Mouse (Mus musculus) liver, postnatal 0 days (tissue): ENCODE results near the gene Dnajc5. TPM values are rescaled to one million over a fixed set of nuclear protein-coding genes. Genes with fewer than 3 reads are reported as not detected.
A peak's percentile ranks its signal among the peaks of the same experiment; 100 is the strongest.

ENCODE experiments used
- ATAC-seq: fragments of 200-750 bp; cut with Nextera tagmentation; 2 replicates; pipeline ENCODE4 v1.8.0; 2017; ENCODE audit warnings: mild to moderate bottlenecking, moderate library complexity
- DNase-seq: peaks from one replicate; pipeline ENCODE4 v3.0.0-alpha.2; 2016
- H3K27ac ChIP-seq: fragments of 300-500 bp; sonication (generic); 2 replicates; pipeline ENCODE4 v1.5.1; 2014; ENCODE audit warnings: antibody characterized with exemption, moderate library complexity, mild to moderate bottlenecking, low read depth
- H3K27me3 ChIP-seq: fragments of 300-500 bp; sonication (generic); 2 replicates; pipeline ENCODE4 v1.6.1; 2014; ENCODE audit warnings: low read length, control low read depth, mixed read lengths; ENCODE audit not compliant: insufficient read depth
- H3K36me3 ChIP-seq: fragments of 300-500 bp; sonication (generic); replicated peaks from 2 replicates; pipeline ENCODE4 v1.6.1; 2014; ENCODE audit warnings: mild to moderate bottlenecking, control low read depth, low read length, moderate library complexity, mixed read lengths; ENCODE audit not compliant: insufficient read depth
- H3K4me1 ChIP-seq: fragments of 300-500 bp; sonication (generic); 2 replicates; pipeline ENCODE4 v1.6.1; 2014; ENCODE audit warnings: antibody characterized with exemption, mild to moderate bottlenecking, control low read depth; ENCODE audit not compliant: insufficient read depth
- H3K4me2 ChIP-seq: fragments of 300-500 bp; sonication (generic); 2 replicates; pipeline ENCODE4 v1.6.1; 2014; ENCODE audit warnings: low read depth, mild to moderate bottlenecking, low read length, moderate library complexity, mixed read lengths
- H3K4me3 ChIP-seq: fragments of 300-500 bp; sonication (generic); 2 replicates; pipeline ENCODE4 v1.5.1; 2014; ENCODE audit warnings: low read depth, low read length
- H3K9ac ChIP-seq: fragments of 300-500 bp; sonication (generic); replicated peaks from 2 replicates; pipeline ENCODE4 v1.6.1; 2014; ENCODE audit warnings: mild to moderate bottlenecking, moderate library complexity
- H3K9me3 ChIP-seq: fragments of 300-500 bp; sonication (generic); 2 replicates; pipeline ENCODE4 v1.6.1; 2016; ENCODE audit warnings: mild to moderate bottlenecking, control low read depth, low read length, mixed read lengths
- CTCF ChIP-seq: sonication (generic); IDR thresholded peaks from 2 replicates; pipeline ENCODE4 v1.5.1; 2016; ENCODE audit warnings: antibody characterized with exemption, low read depth
- EP300 ChIP-seq: IDR thresholded peaks from 2 replicates; pipeline ENCODE4 v1.6.1; 2016; ENCODE audit warnings: antibody characterized with exemption, low read depth, mild to moderate bottlenecking
- WGBS: fragments of 180-500 bp; shearing (Covaris S2); extraction: QIAGEN DNeasy Blood & Tissue Kit; methylation state at CpG from one replicate; pipeline ENCODE4 v1.1.7; 2014; ENCODE audit not compliant: insufficient replicate concordance; 5-methylcytosine and 5-hydroxymethylcytosine counted together
- polyA plus RNA-seq: library from polyadenylated mRNA; unstranded; fragments of >200 nt; fragmentation: Nextera tagmentation; extraction: Ambion mirVana; gene quantifications from 2 replicates; pipeline ENCODE4 v1.2.1, GENCODE M21; 2015

The Dnajc5 gene
- polyA plus RNA-seq, 1 experiment from 2014 or later, result 24.7 TPM

DNA sequence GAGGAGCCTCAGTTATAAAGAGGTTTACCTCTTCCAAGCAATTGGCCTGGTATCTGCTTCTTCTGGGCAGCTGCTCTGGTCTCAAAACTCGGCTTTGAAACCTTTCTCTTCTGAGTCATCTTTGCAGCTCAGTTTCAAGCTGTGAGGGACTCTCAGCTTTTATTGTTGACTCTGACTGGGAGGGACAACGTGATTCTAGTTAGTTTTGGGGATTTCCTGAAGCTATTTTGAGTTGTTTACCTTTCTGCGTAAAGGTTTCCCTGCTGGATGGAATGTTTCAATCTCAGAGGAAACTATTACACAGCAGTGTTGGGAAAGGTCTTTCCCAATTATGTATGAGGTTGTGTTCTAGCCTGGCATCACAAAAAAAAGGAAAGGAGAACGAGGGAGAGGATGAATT lies 21.6 kb upstream of the Dnajc5 start:
- Histone ChIP-seq H3K9ac (no peak overlapping the region), H3K4me1 (peaks cover 14% of the 10 kb centered on the region), H3K27me3 (no peaks in the 10 kb centered on the region), H3K4me2 (peak overlapping the region; percentile 96; the same call in 1 of the 2 replicates), H3K9me3 (no peaks in the 10 kb centered on the region), H3K27ac (no peak overlapping the region), H3K4me3 (no peak overlapping the region), H3K36me3 (peaks cover 44% of the 10 kb centered on the region)
- TF ChIP-seq CTCF (no peak), EP300 (no peak)
- DNase-seq (no peak), ATAC-seq (no peak)
- 59% methylated on average over 4 of the region's 4 CpGs for WGBS

DNA sequence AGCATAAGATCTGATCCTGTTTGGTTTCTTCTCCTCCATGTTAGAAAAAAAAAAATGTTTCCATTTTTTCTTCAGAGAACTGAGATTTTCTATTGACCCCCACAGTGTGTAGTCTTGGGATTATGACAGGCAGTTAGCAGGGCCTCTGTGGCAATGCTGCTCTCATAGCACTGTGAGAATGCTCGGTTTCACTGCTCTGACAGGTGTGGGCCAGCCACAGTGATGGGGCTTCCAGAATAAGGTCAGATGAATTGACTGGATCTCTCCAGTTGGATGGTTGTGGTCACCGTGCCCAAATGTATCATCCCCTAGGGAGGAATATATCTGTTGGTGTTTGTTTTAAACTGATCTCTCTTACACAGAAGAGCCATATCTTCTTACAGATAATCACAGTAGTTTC lies 11.1 kb upstream of the Dnajc5 start:
- TF ChIP-seq EP300, result no peak
- no peak for TF ChIP-seq CTCF
- no peaks in the 10 kb centered on the region for H3K27me3 ChIP-seq
- H3K36me3 ChIP-seq, result peaks cover 76% of the 10 kb centered on the region
- ATAC-seq (no peak), DNase-seq (no peak)
- no peak overlapping the region for H3K4me3 ChIP-seq
- no peaks in the 10 kb centered on the region for H3K4me1 ChIP-seq
- H3K9me3 ChIP-seq, result no peaks in the 10 kb centered on the region
- H3K9ac ChIP-seq, result no peak overlapping the region
- H3K27ac ChIP-seq, result no peak overlapping the region
- WGBS, result 83% methylated on average over 2 of the region's 2 CpGs
- H3K4me2 ChIP-seq, result no peak overlapping the region

DNA sequence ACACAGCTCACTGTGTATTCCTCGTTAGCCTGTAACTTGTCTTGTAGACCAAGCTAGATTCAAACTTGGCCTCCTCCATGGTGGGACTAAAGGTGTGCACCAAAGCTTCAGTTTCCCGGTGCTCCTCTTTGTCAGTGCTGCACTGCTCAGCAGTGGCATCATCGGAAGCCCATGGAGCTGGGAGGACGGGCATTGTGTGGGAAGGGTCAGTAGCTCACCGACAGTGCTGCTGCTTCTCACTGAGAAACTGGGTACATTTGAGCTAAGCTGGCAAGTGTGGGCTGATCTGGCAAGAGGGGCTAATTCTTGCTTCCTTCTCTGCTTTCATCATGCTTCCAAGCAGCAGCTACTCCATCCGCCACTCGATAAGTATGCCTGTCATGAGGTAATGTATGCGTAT lies 9.1 kb upstream of the Dnajc5 start:
- Histone ChIP-seq H3K27ac (no peak overlapping the region), H3K27me3 (no peaks in the 10 kb centered on the region), H3K36me3 (peaks cover 77% of the 10 kb centered on the region), H3K9me3 (no peaks in the 10 kb centered on the region), H3K4me1 (no peaks in the 10 kb centered on the region), H3K4me3 (no peak overlapping the region), H3K4me2 (no peak overlapping the region), H3K9ac (no peak overlapping the region)
- DNase-seq (no peak), ATAC-seq (no peak)
- TF ChIP-seq EP300, result no peak
- TF ChIP-seq CTCF, result no peak
- 90% methylated on average over 8 of the region's 8 CpGs for WGBS

DNA sequence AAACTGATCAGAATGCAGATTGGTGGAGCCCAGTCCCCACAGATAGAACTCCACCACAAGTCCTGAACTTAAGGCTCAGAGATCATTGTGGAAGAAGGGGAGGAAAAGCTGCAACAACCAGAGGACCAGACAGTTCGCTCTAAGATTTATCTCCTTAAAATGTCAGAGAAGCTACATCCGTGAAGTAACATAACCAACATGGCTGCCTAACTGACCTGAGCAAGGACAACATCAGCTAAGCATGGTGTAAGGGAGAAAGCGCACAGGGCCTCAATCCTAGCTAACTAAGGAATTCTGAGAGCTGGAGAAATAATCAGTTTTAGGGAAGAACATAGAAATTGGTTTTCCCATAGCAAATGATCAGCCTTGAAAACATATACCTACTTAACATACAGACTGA lies 1.1 kb upstream of the Dnajc5 start:
- WGBS, result 69% methylated on average over 3 of the region's 3 CpGs
- Histone ChIP-seq H3K27ac (peak overlapping the region; percentile 100), H3K4me1 (peaks cover 19% of the 10 kb centered on the region), H3K4me2 (peak overlapping the region; percentile 86), H3K27me3 (no peaks in the 10 kb centered on the region), H3K4me3 (peak overlapping the region; percentile 98), H3K9ac (peak overlapping the region; percentile 99), H3K9me3 (no peaks in the 10 kb centered on the region), H3K36me3 (peaks cover 28% of the 10 kb centered on the region)
- no peak for ATAC-seq
- DNase-seq, result no peak
- TF ChIP-seq CTCF (no peak), EP300 (no peak)

DNA sequence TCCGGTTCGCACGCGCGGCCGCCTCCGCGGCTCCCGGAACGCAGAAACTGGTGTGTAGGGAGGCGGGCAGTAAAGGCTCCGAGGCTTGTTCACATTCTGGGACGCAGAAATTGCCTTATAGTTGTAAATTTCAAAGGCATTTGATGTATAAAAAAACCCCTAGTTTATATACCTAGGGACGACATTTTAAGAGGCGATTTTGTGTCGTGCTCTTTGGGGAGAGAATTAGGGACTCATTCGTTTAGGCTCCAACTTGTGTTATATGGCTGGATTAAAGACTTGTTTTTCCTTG lies 597 bp downstream of the Dnajc5 start:
- Histone ChIP-seq H3K27me3 (no peaks in the 10 kb centered on the region), H3K36me3 (peaks cover 21% of the 10 kb centered on the region), H3K4me2 (peak overlapping the region; percentile 86), H3K9ac (peak overlapping the region; percentile 99), H3K4me1 (peaks cover 19% of the 10 kb centered on the region), H3K9me3 (no peaks in the 10 kb centered on the region), H3K27ac (peak overlapping the region; percentile 100), H3K4me3 (peak overlapping the region; percentile 98)
- no peak for DNase-seq
- under 1% methylated on average over 17 of the region's 17 CpGs for WGBS
- TF ChIP-seq EP300 (no peak), CTCF (no peak)
- no peak for ATAC-seq

DNA sequence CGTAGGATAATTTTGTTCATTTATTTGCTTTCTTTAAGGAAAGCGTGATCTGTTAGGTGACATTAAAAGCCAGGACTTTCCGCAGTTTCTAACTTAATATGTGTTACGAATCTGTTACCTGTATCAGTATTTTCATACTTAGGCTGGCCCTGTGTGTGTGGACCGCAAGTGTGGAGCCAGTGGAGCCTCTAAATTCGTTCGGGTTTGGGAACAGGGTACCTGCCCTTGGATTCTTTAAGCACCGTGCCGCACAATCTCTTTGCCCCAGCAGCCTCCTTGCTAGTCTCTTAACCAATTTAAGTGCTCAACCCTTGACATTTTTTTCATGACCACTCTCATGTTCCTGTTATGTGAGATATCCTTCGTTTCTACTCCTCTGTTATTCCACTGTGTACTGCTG lies 1.2 kb downstream of the Dnajc5 start:
- peaks cover 15% of the 10 kb centered on the region for H3K36me3 ChIP-seq
- ATAC-seq (no peak), DNase-seq (no peak)
- 36% methylated on average over 10 of the region's 10 CpGs for WGBS
- TF ChIP-seq EP300 (no peak), CTCF (no peak)
- H3K9ac ChIP-seq, result peak overlapping the region; percentile 99
- H3K27me3 ChIP-seq, result no peaks in the 10 kb centered on the region
- H3K4me1 ChIP-seq, result peaks cover 19% of the 10 kb centered on the region
- H3K4me2 ChIP-seq, result peak overlapping the region; percentile 86
- H3K4me3 ChIP-seq, result peak overlapping the region; percentile 98
- no peaks in the 10 kb centered on the region for H3K9me3 ChIP-seq
- peak overlapping the region; percentile 100 for H3K27ac ChIP-seq

DNA sequence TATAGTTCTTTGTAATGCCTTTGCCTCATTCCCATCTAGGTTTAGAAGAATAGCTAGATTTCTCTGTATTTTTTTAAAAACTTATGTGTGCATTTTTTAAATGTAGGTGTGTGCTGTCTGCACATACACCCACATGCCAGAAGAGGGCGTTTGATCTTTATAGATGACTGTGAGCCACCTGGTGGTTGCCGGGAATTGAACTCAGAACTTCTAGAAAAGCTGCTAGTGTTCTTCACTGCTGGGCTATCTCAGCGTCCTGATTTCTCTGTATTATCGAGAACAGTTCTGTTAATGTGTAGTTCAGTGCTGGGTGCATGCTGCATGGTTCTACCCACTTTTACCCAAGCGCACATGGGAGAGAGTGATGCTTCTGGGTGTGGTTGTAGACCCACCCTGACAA lies 2.5 kb downstream of the Dnajc5 start:
- ATAC-seq (no peak), DNase-seq (peak; percentile 58)
- H3K4me3 ChIP-seq, result peak overlapping the region; percentile 98
- TF ChIP-seq EP300, result no peak
- TF ChIP-seq CTCF, result peak; percentile 85
- peaks cover 19% of the 10 kb centered on the region for H3K4me1 ChIP-seq
- H3K27ac ChIP-seq, result 0 out of 2 replicates have a peak overlapping the region, but pooled peaks have one; percentile 36
- no peaks in the 10 kb centered on the region for H3K9me3 ChIP-seq
- 0 out of 2 replicates have a peak overlapping the region, but pooled peaks have one; percentile 99 for H3K9ac ChIP-seq
- H3K4me2 ChIP-seq, result peak overlapping the region; percentile 86
- H3K36me3 ChIP-seq, result peaks cover 3% of the 10 kb centered on the region
- 54% methylated on average over 5 of the region's 5 CpGs for WGBS
- no peaks in the 10 kb centered on the region for H3K27me3 ChIP-seq
